Mouse (Mus musculus) ovary, adult 18-20 months (tissue): ENCODE measurements around the gene Olfr593.
"Not testable (repeated sequence)": the region's sequence is repeated elsewhere in the genome, so short reads cannot be mapped to it uniquely, and the experiment has no call there.

ENCODE experiments used
- DNase-seq: peaks from one replicate; pipeline ENCODE4 v3.0.0; 2022; ENCODE audit warnings: low spot score, mixed read lengths

Gene Olfr593

DNA sequence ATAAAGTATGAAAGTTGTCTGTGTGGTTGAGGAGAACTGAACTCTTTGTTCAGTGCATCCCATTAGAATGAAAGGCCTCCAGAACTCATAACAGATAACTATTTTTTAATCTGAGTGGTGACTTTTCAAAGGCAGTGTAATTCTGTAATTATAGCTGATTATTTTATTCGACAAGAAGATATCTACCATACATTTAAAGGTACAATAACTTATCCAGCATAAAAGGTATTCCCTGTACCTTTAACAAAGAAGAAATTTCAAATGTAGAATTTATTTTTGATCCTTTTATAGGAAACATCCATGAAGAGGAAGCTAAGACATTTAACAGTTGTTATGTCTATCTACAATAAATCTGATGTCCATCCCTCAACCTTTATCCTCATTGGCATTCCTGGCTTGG lies at the start of gene Olfr593:
TSS of gene Olfr593 (plus strand) at position 301 of the 400 bp plus-strand sequence.
- no peak for DNase-seq

DNA sequence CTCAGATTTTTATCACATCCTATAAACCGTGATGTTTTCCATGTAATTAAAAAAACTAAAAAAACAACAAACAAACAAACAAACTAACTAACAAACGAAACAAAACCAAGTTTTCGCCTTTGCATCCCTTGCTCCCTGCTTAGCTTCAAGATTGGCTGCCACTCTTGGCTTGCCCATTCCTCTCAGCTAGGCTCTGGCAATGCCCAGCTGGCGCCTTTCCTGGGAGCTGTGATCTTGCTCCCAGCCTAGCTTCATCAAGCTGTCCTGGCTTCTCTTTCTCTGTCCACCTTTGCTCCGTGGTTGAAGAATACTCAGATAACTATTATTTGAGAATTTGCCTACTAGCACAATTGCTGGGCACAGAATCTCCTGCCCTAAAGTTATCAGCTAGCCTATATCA lies 42.0 kb upstream of the Olfr593 start:
- no peak for DNase-seq

DNA sequence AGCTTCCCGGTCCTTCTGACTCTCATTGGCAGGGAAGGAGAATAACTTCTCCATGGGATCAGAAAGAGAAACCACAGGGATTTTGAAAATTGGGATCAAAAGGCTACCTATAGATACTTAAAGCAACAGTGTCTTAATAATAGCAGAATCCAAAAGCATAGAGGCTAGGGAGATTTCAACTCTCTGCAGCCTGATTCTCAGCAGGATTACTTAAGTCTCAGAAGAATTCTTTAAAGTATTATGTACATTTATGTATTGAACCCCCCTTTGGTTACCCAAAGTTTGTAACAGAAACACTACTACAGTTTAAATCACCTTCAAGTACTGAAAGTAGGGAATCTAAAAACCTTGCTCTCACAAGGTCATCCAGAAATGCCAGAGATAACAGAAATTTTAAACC lies 33.4 kb upstream of the Olfr593 start, which contains the start of gene Olfr591:
TSS of gene Olfr591 (minus strand) at position 101 of the 400 bp plus-strand sequence.
- DNase-seq, result no peak

DNA sequence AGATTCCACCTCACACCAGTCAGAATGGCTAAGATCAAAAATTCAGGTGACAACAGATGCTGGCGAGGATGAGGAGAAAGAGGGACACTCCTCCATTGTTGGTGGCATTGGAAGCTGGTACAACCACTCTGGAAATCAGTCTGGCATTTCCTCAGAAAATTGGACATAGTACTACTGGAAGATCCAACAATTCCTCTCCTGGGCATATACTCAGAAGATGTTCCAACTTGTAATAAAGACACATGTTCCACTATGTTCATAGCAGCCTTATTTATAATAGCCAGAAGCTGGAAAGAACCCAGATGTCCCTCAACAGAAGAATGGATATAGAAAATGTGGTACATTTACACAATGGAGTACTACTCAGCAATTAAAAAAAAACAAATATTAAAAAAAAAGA lies 27.2 kb upstream of the Olfr593 start, which contains the start of gene Olfr592:
TSS of gene Olfr592 (plus strand) at position 301 of the 400 bp plus-strand sequence.
- not testable (repeated sequence) for DNase-seq

DNA sequence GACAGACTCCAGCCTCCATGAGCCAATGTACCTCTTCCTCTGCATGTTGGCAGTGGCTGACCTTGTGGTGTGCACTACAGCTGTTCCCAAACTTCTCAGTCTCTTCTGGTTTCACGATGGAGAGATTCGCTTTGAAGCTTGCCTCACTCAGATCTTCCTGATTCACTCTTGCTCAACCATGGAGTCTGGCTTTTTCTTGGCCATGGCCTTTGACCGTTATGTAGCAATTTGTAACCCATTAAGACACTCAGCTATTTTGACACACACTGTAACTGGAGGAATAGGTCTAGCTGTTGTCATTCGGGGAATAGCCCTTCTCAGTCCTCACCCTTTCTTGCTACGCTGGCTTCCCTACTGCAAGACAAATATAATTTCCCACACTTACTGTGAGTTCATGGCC lies 388 bp downstream of the Olfr593 start:
- not testable (repeated sequence) for DNase-seq

DNA sequence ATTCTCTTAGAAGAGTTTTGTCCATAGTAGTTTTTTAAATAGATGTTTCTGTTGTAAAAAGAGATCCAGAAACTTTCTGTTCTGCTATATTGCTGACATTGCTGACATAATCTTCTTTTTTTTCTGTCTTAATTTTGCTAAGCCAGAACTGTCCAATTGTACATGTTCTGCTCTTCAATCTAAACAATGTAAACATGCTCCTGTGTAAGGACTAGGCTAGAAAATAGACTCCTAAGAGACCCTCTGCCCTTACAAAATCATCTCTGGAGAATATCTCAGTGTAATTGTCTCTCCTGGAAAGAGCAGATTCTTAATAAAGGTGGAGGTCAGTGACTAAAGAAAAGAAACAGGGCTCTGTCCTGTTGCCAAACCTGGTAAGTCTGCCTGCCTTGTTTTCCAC lies 5.0 kb downstream of the Olfr593 start, which contains the start of gene Olfr594:
TSS of gene Olfr594 (plus strand) at position 301 of the 400 bp plus-strand sequence.
- DNase-seq, result no peak

DNA sequence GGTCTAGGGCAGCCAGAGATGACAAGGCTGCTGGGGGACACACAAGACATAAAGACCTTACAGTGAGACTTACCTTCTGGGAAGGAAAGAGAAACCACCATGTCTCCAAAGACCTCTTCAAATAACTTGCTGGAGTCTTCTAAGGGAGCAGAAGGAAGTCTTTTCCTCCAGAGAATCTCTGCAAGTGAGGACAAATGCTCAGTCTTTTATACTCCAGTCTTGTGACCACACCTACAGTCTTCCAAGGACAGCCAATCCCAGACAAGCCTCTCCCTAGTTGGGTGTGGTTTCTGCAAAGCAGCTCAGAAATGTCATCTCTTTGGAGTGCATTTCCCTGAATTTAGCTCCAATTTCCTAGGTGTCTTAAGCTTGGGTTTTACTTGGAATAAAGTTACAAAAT lies 40.7 kb downstream of the Olfr593 start, which contains the start of gene Usp17ld:
TSS of gene Usp17ld (minus strand) at position 101 of the 400 bp plus-strand sequence.
- not testable (repeated sequence) for DNase-seq
